Mouse (Mus musculus) layer of hippocampus, postnatal 10 days (tissue): Measurements from ENCODE around the gene Mex3b. TPM values are rescaled to one million over a fixed set of nuclear protein-coding genes. Genes with fewer than 3 reads are reported as not detected.

ENCODE experiments used
- DNase-seq, 2 experiments: peaks; one replicate each; pipeline ENCODE4 v3.0.0; 2021; ENCODE audit warnings: low spot score in 2 of 2
- long read RNA-seq: library from polyadenylated mRNA; stranded (forward); transcript quantifications from one replicate; pipeline ENCODE4 v2.0.0, GENCODE M21; 2023
- total RNA-seq, 2 experiments: library from RNA; stranded (reverse); gene quantifications; 2 replicates each; pipeline ENCODE4 v1.2.3; 2021

The Mex3b gene
- total RNA-seq = 10 to 100 TPM; 32.7 to 35.2 TPM
- long read RNA-seq, transcript Mex3b-201 (2 exons, 3,355 nt) = major isoform, 12 of 18 reads
- long read RNA-seq, partial matches to known transcripts = 6 of 18 reads
- long read RNA-seq, other reads (novel, unspliced or antisense) = 0 of 18 reads

DNA sequence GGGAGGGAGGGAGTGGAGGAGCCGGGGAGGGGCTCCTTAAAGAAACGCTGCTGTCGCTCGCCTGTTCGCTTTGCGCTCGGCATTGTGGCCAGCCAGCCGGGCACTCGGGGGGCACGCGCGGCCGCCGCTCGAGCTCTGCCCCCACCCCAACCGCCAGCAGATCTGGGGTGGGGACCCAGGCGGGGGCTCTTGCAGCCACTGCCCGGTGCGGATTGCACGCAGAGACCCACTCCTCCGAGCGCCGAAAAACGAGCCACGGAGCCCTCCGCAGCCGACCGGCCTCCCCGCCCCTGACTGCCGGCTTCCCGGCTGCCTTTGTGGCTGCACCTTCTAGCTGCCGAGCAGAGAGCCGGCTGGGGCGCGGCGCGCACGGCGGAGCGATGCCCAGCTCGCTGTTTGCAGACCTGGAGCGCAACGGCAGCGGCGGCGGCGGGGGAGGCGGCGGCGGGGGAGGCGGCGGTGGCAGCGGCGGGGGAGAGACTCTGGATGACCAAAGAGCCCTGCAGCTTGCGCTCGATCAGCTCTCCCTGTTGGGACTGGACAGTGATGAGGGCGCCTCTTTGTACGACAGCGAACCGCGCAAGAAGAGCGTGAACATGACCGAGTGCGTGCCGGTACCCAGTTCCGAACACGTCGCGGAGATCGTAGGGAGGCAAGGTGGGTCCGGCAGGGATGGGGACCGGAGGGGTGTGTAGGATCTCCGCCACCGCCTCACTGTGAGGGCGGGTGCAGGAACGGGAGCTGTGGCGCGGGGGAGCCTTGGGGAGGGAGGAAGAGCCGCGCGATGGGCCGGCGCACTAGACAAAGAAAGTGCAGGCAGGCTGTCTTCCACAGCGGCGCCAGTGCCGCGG lies at the start of gene Mex3b:
Gene Mex3b, plus strand, starts transcription at position 63 of the 851 bp plus-strand sequence.
- peak; percentile 69 to 73 for DNase-seq

DNA sequence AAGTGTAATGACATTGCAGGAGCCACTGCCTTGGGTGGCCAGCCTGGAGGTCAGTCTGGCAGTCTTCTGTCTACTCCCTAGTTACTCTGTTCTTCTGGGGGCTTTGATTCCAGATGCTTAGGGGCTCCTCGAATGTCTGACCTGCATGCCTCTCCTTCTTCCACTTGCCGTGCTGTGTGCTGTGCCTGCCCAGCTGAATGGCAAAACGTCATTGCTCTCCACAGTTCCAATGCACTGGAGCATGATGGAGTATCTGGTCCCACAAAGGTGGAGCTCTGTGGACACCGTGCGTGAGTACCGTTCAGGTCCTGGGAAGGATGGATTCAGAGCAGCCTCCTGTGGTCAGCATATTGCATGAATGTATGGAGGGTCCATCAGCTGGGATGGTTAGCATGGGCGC lies 47.6 kb upstream of the Mex3b start:
- DNase-seq = no peak

GRCm38 (mm10) chr7:82820661-82821060 lies 46.5 kb upstream of the Mex3b start:
- no peak for DNase-seq

GRCm38 (mm10) chr7:82821501-82821900 lies 45.6 kb upstream of the Mex3b start:
- no peak for DNase-seq

- DNase-seq = no peak
These were observed 44.6 kb upstream of the Mex3b start for GRCm38 (mm10) chr7:82822528-82822927.

DNA sequence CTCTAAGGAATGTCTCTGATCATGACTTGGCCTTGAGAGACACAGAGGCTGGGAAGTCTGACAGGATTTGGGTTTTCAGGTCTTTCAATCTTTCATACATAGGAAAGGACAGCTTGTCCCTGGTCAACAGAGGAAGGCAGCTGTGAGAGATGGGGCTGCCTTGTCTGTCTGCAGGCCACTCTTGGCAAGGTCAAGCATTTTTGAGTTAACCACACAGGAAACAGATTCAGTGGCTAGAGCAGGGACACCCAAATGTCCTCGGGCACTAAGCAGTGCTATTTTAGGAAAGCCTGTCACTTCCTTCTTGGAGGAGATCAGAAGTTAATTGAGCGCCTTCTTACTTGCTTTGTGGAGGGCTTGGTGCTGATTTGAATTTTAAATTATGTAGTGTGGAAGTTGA lies 38.9 kb upstream of the Mex3b start:
- DNase-seq = no peak

GRCm38 (mm10) chr7:82829516-82829915 lies 37.6 kb upstream of the Mex3b start:
- DNase-seq = no peak

DNA sequence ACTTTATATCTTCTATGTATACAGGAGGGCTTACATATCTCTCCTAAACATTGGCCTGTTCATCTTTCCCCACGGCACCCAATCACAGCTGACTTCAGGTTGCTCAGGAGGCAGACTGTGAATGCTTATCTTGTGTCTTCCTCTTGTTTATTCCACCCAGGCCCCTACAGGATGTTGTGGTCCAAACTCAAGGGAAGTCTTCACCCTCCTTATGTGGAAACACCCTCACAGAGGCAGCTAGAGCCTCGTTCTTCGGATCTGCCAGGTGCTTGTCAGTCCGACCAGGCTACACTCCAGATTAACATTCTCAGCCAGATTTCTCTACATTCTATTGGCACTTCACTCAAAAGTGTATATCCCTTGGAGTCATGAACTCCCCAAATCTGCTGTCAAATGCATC lies 32.7 kb upstream of the Mex3b start:
- no peak for DNase-seq

DNA sequence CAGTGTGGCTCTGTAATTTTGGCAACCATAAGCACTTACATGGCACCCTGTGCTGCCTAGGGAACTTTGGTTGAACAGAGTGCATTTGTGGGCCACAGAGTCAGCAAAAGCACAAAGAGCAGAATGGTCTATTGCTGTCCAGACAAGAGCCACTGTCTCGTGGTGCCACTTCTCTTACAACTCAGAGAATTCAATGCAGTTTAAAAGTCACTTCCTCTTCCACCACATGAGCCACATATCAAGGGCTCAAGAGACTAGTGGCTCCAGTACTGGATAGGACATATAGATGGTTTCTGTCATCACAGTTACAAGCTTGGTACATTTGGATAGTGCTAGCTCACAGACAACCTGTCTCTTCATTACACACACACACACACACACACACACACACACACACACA lies 28.7 kb upstream of the Mex3b start:
- no peak for DNase-seq

DNA sequence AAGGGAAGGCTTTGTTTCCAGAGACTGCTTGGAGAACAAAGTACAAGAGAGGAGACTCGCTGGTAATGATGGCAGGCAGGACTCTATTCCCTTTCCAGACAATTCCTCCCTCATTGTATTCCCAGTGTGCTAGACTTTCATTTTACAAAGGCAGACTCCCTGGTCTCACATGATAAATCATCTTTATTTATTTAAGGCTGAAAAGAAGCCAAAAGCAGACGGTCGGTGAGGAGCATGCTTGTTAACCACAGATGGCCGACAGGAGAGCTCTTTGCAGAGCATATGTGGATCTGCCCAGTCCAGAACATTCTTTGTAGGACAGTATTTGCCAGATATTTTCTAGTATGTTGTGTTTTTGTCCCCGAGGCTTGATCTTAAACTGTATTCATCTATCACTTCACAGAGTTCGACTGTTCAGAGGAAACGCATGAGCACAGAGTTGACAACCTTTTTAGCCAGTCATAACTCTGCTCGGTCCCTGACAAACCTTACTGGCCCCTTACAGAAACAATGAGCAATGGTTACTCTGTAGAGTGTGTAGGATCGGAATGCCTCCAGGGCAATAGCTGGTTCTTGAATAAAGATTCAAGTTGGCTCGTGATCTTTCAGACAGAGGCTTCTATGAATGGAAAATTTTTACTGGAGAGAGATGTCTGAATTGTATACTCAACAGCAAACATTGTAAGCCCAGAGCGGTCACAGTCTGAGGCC lies 28.0 kb upstream of the Mex3b start:
- no peak for DNase-seq

DNA sequence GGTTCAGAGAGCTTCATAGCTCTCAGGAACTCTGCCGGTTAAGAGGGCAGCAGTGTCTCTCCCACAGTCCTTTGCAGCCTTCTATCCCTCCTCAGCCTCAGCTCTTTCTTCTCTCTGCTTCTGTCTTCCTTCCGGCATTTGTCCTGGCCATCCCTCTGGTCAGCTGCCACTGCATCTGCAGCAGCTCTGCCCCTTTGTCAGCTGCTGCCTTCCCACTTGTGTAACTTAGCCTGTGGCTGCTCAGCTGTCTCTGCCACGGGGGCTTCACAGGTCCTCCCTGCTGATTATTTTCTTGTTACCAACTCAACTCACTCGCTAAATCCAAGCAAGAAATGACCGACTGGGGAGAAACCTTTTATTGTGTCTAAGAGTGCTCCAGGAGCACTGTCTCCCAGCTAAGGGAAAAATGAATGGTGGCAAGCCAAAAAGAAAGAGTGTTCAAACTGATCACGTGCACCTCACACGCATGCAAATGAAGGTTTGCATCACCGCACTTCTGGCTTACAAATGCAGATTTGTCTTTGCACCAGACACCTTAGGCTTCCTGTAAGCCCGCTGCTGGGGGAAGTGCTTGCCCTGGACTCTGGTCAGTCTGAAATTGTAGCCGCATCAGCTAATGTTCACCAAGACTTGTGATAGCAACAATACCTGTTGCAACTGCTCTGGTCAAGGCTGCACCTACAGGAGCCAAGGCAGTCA lies 24.8 kb upstream of the Mex3b start:
- no peak for DNase-seq

DNA sequence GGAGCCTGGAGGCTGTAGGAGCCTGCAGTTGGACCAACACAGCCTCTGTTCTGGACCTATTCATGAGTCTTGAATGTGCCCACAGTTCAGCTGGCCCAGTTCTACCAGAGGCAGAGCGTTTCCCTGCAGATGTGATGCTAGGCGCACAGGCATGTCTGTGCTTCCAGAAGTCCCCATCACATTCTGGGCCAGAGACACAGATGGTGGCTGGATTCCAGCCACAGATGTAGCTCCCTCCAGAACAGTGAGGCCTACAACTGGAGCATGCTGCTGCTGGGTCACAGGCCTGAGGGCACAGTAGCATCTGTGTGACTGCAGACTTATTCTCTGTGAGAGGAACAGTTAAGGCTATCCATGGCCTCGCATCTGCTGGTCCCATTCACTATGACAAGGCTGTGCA lies 16.4 kb upstream of the Mex3b start:
- DNase-seq = no peak

- no peak for DNase-seq
These were observed 15.5 kb upstream of the Mex3b start for GRCm38 (mm10) chr7:82851670-82852069.

DNA sequence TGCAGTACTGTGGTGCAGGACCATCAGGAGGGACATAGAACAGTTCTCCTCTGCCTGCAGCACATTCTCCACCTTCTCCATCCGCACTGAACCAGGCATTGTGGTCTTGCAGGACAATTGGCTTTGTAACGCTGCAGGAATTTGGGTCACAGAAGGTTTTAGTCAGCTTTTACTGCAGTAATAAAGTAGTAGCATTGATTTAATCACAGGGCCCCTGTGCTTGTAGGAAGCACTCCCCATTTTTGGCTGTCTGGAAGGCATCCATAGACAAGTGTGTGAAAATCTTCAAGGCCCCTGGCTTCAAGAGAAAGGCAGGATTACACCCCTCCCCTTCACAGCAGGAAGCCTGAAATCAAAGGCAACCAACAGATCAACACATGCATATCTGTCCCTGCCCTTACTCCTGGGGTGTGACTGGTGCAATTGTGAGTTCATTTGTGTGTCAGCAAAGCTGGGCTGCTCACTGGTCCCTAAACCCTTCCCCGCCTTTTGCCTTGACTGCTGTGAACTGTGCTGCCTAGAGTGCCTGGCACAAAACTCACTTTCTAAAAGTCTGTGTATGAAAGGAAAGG lies 12.9 kb upstream of the Mex3b start:
- DNase-seq = no peak

DNA sequence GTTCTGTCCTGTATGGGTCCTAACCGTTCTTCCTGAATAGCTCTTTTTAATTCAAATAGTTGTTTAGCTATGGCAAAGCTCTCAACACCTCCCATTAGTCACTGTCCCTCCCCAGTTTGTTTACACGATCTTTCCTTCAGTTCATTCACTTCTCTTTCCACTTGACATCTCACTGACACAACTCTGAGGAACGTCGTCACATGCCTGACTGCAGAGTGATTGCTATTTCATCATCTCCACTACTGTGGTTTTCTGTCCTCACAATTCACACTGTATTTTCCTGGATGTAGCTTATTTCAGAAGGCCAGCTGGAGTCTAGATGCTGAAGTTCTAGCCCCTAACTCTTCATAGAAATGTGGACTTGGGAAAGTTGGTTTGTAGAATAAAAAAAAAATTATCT lies 8.5 kb upstream of the Mex3b start:
- no peak for DNase-seq

GRCm38 (mm10) chr7:82860626-82861025 lies 6.5 kb upstream of the Mex3b start:
- no peak for DNase-seq

- no peak for DNase-seq
These were observed 3.8 kb upstream of the Mex3b start for GRCm38 (mm10) chr7:82863341-82863740.

DNA sequence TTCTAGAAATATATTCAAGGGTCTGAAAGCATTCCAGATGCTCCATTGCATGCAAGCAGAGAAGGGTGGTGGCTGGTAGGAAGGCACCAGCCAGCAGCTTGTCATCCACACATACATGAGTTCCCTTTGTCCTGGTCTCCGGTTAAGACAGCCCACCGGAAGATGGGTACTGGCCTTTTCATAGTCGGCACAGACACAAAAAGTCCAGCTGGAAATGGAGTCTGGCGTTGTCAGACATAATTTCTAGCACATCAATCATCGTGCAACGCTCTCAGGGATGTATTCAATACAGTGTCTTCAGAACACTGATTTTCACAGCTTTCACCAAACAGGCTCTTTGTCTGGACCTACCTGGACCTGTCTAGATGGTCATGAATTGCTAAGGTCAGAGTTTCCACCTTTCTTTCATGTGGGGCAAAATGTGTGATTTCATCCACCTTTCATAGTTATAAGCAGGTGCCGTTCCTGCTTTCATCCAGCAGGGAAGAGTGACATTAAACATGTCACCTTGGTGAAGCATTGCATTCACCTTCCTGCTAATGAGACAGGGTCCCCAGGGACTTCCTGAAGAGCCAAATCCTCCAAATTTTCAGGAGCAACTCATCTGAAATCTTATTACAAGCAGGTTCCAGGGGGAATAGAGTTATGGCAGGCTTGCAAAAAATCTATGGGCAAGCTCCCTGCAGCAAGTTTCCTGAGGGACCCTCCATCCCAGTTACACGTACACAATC lies 2.7 kb upstream of the Mex3b start:
- no peak for DNase-seq

DNA sequence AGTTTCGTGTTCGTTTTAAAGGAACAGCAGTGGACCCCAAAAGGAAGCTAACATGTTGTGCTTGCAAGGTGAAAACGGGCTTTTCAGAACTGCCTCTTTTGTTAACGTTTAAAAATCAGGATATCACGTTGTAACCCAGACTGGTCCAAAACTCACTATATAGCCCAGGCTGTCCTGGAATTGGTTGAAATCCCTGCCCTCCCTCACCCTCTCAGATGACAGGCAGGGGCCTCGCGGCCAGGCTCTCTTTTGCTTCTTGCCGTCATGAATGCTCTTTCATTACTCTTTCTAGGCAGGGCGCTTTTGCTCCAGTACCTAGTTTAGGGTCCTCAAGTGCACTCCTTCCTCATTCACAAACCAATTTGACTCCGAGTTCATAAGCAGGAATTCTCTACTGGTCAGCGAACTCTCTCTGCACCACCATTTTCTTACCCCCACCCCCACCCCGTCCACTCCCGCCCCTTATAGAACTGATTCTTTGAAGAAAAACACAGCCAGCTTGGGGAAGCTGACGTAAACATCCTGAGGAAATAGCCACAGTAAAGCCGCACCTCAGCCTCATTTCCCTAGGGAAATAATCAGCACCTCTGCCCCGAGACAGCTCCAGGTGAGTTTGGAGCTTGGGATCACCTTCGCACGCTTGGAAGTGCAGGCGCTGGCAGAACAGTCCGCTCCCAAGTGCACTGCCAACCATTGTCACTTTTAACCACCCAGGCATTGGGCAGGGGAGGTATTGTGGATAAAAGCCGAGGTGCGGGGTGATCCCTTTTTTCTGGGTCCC lies 2.0 kb upstream of the Mex3b start:
- DNase-seq = peak; percentile 28 to 40
